Mouse (Mus musculus) granulocyte monocyte progenitor cell, adult 5-6 weeks (primary cell): ENCODE measurements around the gene B3galnt2. TPM values are rescaled to one million over a fixed set of nuclear protein-coding genes. Genes with fewer than 3 reads are reported as not detected.
"Not testable (repeated sequence)": the region's sequence is repeated elsewhere in the genome, so short reads cannot be mapped to it uniquely, and the experiment has no call there.

Source experiments
- ATAC-seq: replicated peaks from 2 replicates; pipeline ENCODE4 v1.8.0; 2016; ENCODE audit warnings: mild to moderate bottlenecking, moderate TSS enrichment, inconsistent platforms; ENCODE audit not compliant: poor library complexity, severe bottlenecking
- total RNA-seq, 2 experiments: library from RNA; stranded (forward) in 1 of 2; stranded (reverse) in 1 of 2; fragments of 200-712, 200-1000 nt in 1 of 2; fragments of >200 nt in 1 of 2; fragmentation: Nextera tagmentation in 1 of 2; gene quantifications; 2 replicates each; pipeline ENCODE4 v1.2.3; 2014 to 2017

The B3galnt2 gene
- total RNA-seq, 2 experiments from 2014 or later = 23.9 to 26.5 TPM

DNA sequence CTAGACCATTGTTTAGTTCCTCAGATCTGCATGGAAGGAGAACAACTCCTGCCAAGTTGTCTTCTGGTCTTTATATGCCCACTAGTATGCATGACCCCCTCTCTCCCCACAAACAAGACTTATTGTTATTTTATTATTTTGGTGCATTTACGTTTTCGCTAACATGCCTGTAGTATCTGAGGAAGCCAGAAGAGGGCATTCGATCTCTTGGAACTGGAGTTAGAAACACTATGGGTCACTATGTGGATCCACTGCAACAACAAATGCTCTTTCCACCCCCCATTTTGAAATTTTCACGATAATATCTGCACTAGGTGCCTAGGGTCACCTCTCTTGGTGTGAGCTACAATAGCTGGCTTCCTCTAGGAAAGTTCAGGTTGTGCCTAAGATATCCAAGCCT, 49.8 kb downstream of the B3galnt2 start:
- ATAC-seq = no peak

DNA sequence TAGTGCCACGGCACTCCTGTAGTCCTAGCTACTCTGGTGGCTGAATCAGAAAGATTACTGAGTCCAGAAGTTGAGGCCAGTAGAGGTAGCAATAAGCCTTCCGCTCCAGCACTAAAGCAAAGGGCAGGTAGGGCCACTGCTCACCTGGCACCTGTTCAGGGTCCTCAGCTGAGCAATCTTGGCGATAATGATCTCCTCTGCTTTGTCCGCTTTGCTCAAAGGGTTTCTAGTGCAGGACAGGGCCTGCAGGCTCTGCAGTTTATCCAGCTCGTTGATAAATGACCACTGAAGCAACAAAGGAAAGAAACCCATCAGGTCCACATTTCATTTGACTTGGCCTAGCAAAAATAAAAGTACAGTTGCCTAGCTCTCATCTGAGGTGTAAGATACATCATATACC, 50.7 kb downstream of the B3galnt2 start:
- ATAC-seq = no peak

DNA sequence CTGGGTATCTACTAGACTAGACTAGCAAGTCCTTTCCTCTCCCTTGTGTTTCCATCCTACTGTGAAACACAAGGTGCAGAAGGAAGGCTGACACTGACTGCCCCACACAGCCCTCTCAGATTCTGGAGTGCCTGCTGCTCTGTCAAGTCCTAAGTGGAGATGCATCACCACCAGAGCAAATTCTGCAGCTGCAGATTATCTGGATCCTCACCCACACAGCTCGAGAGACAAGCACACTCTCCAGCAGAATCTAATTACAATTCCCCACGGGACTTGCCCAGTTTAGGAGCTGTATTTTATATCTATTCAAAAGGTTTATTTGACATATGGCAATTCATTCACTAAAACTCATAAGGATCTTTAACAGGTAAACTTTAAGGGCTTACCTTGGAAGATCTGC, 51.8 kb downstream of the B3galnt2 start:
- ATAC-seq = no peak

DNA sequence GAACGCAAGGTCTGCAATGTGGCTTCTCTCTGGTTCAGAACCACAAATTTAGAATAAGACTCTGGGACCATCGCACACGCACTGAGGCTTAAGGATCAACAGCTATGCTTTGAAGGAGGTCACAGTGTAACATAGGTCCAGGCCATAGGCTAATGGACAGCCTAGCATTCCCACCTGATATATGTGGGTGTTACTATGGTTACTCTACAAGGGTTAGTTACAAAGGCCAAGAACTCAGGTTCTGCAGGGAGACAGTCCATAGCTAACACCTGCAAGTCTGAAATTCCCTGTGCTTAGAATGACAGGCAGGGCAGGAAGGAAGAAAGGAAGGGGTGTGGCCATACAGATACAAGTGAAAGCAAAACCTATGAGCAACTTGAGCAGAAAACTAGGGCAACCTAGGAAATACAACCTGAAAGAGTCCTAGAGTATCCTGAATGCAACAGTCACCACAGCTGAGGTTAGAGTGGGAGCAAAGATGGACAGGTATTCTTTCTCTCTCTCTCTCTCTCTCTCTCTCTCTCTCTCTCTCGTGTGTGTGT, 57.3 kb downstream of the B3galnt2 start:
- peak; percentile 28 for ATAC-seq

DNA sequence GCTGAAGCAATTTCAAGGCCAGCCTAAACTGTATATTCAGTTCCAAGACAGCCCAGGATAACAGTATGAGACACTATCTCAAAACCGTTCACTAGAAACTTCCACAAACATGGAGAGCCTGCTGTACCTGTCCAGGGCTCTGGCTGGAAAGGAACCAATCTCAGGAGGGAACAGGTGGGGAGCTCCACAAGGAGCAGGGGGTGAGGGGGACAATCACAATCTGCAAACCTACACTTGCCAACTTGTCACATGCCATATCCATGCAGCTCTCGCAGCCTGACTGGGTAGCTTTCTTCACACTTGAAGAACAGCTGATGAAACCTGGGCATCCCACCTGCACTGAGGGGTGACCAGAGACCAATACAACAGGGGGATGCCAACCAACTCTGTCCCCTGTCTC, 59.7 kb downstream of the B3galnt2 start:
- ATAC-seq = no peak

DNA sequence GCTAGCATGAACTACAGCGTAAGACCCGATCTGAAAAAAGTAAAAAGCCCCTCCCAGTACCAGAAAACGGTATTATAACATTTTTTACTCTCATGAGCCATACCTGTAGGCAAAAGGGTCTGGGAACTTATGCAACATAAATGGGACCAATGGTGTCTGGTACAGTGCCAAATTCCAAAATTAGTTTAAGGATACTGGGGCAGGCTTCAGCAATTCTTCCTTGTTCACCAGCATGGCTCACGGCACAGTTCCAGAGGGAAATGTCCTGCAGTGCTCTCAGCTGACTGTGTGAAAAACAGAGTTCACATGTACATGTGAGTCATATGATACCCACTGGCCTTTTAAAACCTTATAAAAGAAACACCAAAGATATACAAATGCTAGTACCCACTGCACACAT, 60.3 kb downstream of the B3galnt2 start:
- ATAC-seq = no peak

DNA sequence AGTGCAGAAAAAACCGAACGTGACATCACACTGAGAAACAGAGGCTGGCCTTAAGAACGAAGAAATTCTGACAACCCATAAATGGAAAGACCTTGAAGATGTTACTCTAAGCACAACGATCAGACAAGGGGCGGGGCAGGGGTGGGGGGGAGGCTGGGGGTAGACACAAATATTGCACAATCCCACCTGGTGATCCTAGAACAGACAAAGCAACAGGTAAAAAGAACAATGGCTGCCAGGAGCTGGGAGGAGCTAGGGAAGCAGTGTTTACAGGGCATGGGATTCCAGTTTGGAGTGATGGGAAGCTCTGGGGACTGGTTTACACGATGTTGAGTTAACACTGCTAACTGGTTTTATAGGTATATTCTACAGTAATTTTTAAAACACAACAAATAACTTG, 61.3 kb downstream of the B3galnt2 start:
- no peak for ATAC-seq

DNA sequence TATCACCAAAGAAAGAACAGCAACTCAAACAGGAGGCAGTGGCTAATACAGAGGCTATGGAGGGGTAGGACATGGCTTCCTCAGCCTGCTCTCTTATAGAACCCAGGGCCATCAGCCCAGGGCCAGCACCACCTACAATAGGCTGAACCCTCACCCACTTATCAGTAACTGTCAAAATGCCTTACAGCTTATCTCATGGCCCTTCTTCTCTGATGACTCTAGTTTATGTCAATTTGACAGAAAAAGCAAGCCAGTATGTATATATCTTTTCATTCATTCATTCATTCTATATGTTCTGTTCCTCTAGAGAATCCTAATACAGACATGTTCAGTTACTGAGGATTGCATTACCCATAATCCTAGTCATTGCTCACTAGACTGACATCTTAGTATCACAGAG, 64.0 kb downstream of the B3galnt2 start:
- ATAC-seq = no peak

DNA sequence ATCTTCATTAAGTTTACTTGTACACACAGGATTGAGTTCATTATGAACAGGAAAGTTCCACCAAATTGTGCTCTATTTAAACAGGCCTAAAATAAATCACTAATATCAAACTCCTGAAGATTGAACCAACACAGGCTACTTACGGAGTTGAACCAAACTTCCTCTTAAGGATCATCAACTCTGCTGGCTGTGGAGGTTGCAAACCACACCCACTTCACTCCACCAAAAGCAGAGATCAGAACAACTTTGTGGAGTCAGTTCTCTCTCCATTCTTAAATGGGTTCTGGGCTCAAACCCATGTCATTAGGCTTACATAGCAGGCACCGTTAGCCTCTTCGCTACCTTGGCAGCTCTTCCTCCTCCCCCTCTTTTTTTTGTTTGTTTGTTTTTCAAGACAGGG, 64.6 kb downstream of the B3galnt2 start:
- no peak for ATAC-seq

DNA sequence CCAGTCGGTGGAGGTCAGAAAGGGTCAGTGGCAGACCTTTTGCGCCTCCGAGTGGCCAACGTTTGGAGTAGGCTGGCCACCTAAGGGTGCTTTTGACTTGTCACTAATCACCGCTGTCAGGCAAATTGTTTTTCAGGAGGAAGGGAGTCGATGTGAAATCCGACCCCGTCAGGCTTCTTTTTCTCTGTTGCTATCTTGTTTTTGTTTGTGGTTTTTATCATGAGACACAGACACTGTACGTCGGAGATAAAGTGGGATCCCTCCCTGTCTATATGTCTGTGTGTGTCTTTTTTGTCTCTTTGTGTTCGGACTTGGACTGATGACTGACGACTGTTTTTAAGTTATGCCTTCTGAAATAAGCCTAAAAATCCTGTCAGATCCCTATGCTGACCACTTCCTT, 67.1 kb downstream of the B3galnt2 start:
- not testable (repeated sequence) for ATAC-seq

DNA sequence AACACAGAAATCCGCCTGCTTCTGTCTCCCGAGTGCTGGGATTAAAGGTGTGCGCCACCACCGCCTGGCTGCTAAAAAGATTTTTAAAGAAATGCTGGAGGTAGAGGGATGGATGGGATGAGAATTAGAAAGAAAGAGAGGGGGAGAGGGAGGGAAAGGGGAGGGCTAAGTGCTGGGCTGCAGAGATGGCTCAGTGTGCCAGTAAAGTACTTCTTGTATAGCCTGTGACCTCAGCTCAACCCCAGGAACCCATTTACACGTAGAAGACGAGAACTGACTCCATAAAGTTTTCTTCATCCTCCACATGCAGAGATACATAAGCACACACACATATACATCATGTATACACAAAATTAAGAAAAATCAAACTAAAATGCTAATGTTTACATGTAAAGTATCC, 71.3 kb downstream of the B3galnt2 start:
- no peak for ATAC-seq

DNA sequence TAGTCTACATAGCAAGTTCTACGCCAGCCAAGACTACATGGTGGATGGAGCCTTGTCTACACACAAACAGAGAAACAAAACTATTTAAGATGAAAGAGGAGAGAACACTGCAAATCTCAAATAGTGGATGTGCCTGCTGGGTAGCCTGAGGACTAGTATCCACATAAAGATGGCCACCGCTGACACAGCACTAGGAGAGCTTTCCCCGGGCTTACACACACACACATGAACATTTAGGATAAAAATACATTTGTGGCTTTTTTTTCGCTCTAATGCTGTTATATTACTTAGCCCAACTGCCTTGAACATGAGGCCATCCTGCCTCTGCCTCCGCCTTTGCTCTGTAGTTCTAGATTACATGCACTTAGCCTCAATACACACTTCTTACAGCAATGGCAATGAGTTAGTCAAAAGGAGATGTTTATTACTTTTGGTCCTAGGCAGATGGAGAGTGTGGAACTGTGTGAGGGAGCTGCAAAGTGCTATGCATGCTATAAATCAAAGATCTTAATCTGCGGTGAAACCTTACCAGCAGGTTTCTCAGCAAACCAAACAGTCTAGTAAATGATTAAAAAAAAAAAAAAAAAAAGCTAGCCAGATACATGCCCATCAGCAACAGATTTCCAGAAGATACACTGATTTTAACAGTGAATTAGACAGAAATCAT, 72.0 kb downstream of the B3galnt2 start:
- no peak for ATAC-seq

DNA sequence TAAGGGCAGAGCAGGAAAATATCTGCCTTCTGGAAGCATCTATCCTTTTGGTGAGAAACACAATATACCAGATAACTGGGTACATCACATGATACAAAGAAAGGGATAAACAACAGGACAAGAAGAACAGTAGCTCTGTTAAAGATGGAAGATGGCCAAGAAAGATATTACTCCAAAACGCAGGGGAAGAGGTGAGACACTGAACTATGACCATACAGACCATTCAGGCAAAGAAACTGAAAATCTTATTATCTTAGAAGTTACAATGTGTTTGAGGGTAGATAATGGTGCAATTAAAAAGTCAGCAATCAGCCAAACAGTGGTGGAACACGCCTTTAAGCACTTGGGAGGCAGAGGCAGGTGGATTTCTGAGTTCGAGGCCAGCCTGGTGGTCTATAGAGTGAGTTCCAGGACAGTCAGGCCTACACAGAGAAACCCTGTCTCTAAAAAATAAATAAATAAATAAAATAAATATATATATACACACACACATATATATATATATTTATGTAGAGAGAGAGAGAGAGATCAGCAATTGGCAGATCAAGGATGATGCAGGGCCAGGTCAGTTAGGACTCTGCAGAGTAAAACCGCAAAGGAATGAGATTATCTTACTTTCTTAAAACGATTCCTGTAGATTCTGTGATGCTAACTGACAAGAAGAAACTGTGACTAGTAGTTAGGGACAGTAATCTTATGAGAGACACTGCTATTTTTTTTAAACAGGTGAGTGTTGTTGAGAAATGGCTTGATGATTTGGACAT, 79.2 kb downstream of the B3galnt2 start:
- no peak for ATAC-seq

DNA sequence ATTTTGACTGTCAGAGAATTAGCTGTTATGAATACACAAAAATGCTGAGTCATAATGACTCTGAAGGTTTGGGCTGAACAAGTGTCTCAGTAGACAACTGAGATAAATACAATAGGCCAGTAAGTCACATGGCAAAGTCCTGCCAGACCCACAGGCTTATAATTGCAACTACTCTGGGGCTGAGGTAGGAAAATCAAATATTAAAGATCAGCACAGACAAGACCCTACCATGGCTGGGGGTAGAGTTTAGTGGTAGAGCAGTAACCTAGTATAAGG, 79.7 kb downstream of the B3galnt2 start:
- peak; percentile 71 for ATAC-seq

DNA sequence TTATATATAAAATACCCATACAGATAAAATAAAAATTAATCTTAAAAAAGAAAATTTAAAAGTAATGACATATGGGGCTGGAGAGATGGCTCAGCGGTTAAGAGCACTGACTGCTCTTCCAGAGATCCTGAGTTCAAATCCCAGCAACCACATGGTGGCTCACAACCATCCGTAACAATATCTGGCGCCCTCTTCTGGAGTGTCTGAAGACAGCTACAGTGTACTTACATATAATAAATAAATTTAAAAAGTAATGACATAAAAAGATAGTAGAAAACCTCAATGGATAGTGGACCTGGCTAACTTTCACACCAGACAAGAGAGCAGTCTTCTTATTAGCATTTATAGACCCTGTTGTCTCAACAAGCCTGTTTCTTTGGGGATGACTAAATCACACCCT, 81.1 kb downstream of the B3galnt2 start:
- not testable (repeated sequence) for ATAC-seq

DNA sequence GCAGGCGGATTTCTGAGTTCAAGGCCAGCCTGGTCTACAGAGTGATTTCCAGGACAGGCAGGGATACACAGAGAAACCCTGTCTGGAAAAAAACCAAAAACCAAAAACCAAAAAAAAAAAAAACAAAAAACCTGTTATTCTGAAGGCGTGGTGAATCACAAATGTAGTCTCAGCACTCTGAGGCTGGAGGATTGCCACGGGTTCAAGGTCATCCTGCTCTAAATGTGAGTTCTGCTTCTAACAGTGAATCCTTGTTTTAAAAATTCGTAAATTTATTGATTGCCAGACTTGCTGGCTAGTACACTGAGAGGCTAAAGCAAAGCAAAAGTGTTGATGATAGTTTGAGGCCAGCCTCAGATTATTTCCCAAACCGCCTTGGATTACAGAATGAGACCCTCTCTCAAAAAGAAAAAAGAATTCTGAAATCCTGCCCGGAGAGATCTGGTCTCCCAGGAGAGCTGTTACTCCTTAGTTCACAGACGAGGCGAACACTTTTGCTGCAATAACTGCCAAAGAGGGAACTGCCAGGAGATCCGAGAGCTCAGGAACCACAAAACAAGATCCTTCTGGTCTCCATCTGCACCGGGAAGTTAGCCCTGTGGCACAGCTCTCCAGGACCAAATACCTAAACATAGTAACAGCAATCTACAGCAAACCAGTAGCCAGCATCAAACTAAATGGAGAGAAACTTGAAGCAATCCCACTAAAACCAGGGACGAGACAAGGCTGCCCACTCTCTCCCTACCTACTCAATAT, 81.8 kb downstream of the B3galnt2 start:
- no peak for ATAC-seq

DNA sequence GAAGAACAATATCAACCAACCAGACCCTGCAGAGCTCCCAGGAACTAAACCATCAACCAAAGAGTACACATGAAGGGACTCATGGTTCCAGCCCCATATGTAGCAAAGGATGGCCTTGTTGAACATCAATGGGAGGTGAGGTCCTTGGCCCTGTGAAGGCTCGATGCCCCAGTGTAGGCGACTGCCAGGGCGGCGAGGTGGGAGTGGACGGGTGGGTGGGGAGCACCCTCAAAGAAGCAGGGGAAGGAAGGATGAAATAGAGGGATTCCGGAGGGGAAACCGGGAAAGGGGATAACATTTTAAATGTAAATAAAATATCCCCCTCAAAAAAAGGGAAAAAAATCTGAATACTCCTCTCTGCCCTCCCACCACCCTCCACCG, 84.6 kb downstream of the B3galnt2 start:
- ATAC-seq = no peak

DNA sequence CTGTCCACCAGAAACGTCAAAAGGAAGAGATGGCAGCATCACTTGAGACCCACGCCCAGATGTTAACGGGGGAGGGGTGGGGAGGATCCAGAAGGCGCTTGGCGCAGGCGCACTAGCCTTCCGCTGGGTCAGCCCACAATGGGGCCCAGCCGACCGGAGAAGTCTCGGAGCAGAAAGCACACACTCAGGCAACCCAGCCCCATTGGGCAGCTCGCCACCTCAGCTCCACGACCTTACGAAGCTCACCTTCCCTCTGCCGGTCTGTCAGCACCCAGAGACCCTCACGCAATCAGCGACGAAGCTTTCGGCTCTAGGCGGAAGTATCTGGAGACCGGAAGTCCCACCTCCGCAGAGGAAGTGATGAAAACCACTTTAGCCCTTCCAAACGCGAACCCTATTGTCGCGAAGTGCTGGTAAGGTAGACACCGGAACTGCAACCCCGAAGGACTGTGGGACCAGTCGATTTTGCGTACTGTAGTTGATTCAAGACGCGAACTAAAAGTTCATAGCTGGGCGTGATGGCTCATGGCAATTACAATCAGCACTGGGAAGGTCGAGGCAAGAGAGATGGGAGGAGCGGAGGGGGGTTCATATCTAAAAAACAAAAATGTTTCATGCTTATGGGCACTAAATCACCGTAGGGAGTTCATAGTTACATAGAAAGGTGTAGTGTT, 85.2 kb downstream of the B3galnt2 start, which contains the start of gene Tbce:
Tbce (minus strand) TSS at position 347 of the 674 bp plus-strand sequence.
- peak; percentile 90 for ATAC-seq

DNA sequence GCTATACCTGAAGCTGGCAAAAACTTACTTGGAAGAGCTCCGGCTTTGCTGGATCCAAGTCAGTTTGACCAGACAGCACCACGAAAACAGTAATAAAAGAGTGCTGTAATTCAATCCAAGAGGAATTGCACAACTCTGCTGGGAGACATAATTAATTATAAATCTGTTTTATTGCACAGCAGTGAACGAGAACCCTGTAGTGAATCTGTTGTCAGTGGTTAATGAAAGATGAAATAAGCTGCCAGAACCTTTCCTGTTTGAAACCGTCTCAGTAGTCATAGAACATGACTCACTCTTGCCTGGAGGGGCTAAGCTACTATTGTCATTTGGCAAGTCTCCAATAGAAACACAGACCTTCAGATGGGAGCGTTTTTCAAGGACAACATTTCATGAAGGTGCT, 85.9 kb downstream of the B3galnt2 start:
- ATAC-seq = peak; percentile 61

DNA sequence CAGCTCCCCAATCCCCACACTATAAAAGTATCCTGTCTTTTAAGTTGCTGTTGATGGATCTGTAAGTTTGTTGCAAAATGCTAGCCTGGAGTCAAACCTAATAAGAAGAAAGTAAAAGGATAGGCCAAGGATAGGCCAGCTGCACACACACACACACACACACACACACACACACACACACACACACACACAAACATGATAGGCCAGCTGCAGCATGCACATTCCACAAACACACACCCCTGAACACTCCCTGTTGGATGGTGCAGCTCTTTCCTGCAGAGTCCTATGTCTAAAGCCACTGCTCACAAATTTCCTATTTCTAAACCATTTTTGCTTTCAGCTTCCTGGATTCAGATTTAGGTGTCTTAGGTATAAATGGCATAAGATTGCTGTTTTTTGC, 89.6 kb downstream of the B3galnt2 start:
- ATAC-seq = no peak

DNA sequence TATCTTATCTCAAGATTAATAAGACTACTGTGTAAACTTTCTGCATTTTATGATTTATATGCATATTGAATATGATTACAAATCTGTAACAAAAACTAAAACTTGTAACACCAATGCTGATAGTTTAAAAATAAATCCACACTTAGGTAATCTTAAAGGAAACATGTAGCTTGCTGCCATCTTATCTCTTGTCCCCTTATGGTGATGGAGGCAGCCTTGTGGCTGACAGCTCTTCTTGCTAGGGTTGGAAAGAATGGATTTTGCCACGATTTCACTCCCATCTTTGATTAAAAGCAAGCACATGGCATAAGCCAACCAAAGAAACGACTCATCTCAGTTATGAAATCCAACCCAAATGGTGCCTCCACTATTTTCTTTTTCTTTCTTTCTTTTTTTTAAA, 90.3 kb downstream of the B3galnt2 start:
- ATAC-seq = no peak
